Mouse (Mus musculus): ENCODE results near the gene Trpv4. TPM values are rescaled to one million over a fixed set of nuclear protein-coding genes. Genes with fewer than 3 reads are reported as not detected.

The Trpv4 gene
- polyA plus RNA-seq (2017; shearing (Covaris generic)), result not detected

DNA sequence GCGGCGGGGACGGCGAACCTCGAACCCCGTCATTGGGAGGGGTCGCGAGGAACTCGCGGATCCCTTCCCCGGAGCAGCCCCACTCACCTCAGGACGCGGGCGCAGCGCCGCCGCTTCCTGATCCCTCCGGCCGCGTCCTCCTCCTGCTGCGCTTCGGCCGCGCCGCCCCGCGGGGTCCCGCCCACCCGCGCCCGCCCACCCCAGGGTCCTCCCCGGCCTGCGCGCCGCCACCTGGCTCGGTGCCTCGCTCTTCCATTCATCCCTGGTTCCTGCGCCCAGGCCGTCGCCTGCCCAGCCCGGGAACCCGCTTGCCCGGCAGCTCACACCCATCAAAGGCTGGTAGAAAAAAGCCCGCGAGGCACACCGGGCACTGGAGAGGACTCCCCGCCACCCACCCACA is at the start of gene Trpv4:
Trpv4 (minus strand) TSS at position 167 of the 400 bp plus-strand sequence.

DNA sequence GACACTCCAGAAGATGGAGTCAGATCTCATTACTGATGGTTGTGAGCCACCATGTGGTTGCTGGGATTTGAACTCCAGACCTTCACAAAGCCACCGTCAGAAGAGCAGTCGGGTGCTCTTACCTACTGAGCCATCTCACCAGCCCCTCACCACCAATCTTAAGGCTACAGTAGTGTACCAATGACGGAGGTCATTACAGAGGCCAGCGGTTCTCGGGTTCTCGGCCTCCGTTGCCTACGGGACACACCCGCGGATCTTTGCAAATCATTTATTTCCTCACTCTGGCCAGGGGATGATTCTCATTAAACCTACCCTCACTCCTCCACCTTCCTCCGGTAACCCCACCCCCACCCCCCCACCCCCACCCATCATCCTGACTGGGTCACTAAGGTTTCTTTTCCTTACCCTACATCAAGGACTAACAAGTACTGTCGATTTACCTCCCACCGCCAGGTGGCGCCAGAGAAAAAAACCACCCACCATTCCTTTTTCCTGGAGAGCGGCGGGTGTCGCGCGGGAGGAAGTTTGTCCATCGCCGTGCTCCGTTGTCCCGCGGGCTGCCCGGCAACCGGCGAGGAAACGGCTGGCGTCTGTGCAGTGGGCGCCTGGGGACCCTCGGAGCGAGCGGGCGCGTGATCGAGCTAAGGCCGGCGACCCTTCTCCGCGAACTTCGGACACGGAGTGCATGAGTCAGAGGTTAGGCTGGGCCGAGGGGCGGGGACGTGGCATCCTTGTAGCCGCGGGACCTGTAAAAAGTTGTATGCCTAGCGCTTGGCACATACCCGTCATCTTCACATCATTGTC is 49.2 kb upstream of the Trpv4 start, which contains the start of gene Tchp:
Tchp (plus strand) TSS at position 496 of the 804 bp plus-strand sequence.

DNA sequence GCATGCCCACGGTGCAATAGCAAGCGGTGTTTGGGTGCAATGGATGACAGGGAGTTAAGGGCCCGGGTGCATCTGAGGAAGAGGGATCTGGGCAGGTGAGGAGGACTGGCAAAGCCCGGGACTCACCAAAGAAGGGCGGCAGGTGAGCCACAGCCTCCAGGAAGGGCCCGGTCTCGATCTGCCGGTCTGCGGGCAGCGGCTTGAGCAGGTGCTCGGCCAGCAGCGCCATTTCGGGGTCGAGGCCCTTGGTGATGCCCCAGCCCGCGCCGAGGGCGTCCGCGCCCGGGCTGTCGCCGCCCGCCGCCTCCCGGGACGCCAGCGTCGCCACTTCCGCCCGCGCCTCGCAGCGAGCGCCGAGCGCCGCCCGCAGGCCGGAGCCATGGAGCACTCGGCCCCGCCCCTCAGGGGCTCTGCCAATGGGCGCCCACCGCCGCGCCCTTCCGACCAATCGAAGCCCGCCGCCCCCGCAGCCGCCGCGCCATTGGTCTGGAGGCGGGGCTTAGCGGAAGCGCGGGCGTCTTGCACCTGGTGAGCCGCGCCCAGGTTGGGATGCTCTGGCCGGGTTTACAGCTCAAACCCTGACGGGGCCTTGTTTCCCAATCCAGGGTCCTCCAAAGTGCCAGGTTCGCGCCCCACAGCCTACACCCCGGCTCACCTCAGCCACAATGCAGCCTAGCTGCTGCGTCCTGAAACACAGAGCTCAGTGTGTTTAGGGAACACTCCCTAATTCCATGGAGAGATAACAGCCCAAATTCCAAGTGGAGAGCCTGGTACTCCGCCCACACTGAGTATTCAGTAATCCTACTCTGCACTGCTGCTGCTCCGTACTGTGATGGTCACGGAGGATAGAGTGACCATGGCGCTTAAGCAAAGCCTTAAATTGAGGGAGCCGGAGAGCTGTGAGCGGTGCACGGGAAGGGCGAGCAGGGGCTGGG is 32.7 kb upstream of the Trpv4 start, which contains the start of gene Gltp:
Gltp (minus strand) TSS at position 352 of the 935 bp plus-strand sequence.

Other genes starting within 250 kb of the Trpv4 start
- 13.3 TPM for gene Mmab, start 214.4 kb downstream of the Trpv4 start, polyA plus RNA-seq (2017; shearing (Covaris generic))
- gene Mvk, start 214.2 kb downstream of the Trpv4 start, polyA plus RNA-seq (2017; shearing (Covaris generic)), result 14.7 TPM
- gene Fam222a, start 90.4 kb downstream of the Trpv4 start, polyA plus RNA-seq (2017; shearing (Covaris generic)), result 0.16 TPM
- gene Gltp, start 32.6 kb upstream of the Trpv4 start, polyA plus RNA-seq (2017; shearing (Covaris generic)), result 193 TPM
- 27.6 TPM for gene Tchp, start 49.3 kb upstream of the Trpv4 start, polyA plus RNA-seq (2017; shearing (Covaris generic))
- gene Ankrd13a, start 116.3 kb upstream of the Trpv4 start, polyA plus RNA-seq (2017; shearing (Covaris generic)), result 13.2 TPM
- gene Git2, start 117.1 kb upstream of the Trpv4 start, polyA plus RNA-seq (2017; shearing (Covaris generic)), result 141 TPM
- gene 1500011B03Rik, start 165.0 kb upstream of the Trpv4 start, polyA plus RNA-seq (2017; shearing (Covaris generic)), result 72.1 TPM
- gene 4930519G04Rik, start 195.2 kb upstream of the Trpv4 start, polyA plus RNA-seq (2017; shearing (Covaris generic)), result not detected
- not detected for gene Gm9936, start 200.3 kb upstream of the Trpv4 start, polyA plus RNA-seq (2017; shearing (Covaris generic))
- gene Oasl2, start 238.5 kb upstream of the Trpv4 start, polyA plus RNA-seq (2017; shearing (Covaris generic)), result 27.2 TPM